Mouse (Mus musculus) lung, adult 2 months (tissue): ENCODE measurements at regions not wholly inside any gene's neighbourhood (a gene's known extent, or its start where the extent isn't known, plus 50 kb on each side); places are given as distances from the start of the nearest gene placed in this dataset.

Experiments
- CTCF ChIP-seq: fragments of 200-500 bp; IDR thresholded peaks from 2 replicates; pipeline ENCODE4 v1.5.1; 2011; ENCODE audit warnings: mild to moderate bottlenecking, low read length, control low read depth; ENCODE audit not compliant: insufficient read depth
- POLR2A ChIP-seq: fragments of 200-500 bp; IDR thresholded peaks from 2 replicates; pipeline ENCODE4 v1.6.1; 2011; ENCODE audit warnings: low read depth, mild to moderate bottlenecking, control low read depth, low read length, borderline replicate concordance; ENCODE audit errors: extremely low read depth

- no peak for TF ChIP-seq POLR2A
- no peak for TF ChIP-seq CTCF
Measured at GRCm38 (mm10) chr13:28883398-28883797, 70.1 kb downstream of the Sox4 start.
